ENCODE assay signal across 30 mouse cellular contexts in the genomic region with DNA sequence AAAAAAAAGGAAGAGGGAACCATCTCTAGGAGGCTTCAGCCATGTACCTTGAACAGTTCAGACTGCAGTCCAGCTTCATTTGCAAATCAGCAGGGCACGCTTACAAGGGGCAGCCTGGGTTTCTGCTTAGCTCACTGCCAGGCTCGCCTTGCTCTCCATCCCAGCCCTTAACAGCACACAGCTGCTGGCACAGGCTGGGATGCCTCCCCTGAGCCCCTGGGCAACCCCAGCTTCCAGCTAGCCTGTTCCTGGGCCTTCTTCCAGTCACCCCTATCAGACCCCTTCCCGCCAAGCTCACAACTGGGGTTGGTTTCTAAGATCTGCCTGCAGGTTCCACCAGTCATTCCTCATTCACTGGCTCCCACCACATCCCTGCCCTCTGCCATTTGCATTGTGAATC.
DNase-seq lines count a peak whose midpoint lies in the region; ATAC-seq and TF ChIP-seq lines count a peak whose summit lies in the region.
"Had no signal": no experiment of that assay in that cellular context is flagged by ENCODE, and none has a peak within 500 bp of the region (broad histone marks: within the 10 kb centered on the region; RNA-seq: fewer than 3 reads in every experiment).

No protein-coding gene starts in this region.

- H3K9me3 ChIP-seq in forebrain, embryonic 16.5 days (ENCODE audit: control insufficient read depth, low read length) = 0 out of 2 replicates have a peak, but pooled peaks cover 3% of the 10 kb centered on the region
- H3K9me3 ChIP-seq in forebrain, embryonic 10.5 days = no peaks in the 10 kb centered on the region
- H3K9me3 ChIP-seq in midbrain, embryonic 11.5 days (ENCODE audit: control insufficient read depth, low read length) = no peaks in the 10 kb centered on the region
- no peaks in the 10 kb centered on the region for H3K9me3 ChIP-seq in midbrain, embryonic 10.5 days (replicated peaks)
- no peaks in the 10 kb centered on the region for H3K9me3 ChIP-seq in CH12.LX (replicated peaks; ENCODE audit: low read length)
- no peaks in the 10 kb centered on the region for H3K9me3 ChIP-seq in midbrain, postnatal 0 days (ENCODE audit: low read length)
- H3K9me3 ChIP-seq: embryonic facial prominence, embryonic 12.5 days; heart, embryonic 10.5 days; heart, embryonic 15.5 days; kidney, embryonic 15.5 days; liver, embryonic 15.5 days; midbrain, embryonic 12.5 days had no signal

- H3K79me2 ChIP-seq in CH12.LX (replicated peaks; ENCODE audit: control insufficient read depth, extremely low read depth, insufficient read depth, poor library complexity, severe bottlenecking) = no peaks in the 10 kb centered on the region

- no peak for DNase-seq in forebrain, embryonic 10.5 days (ENCODE audit: extremely low spot score, low spot score)
- peak; percentile 23 for DNase-seq in midbrain, embryonic 11.5 days (ENCODE audit: low spot score, missing footprints)
- no peak for DNase-seq in midbrain, embryonic 10.5 days (ENCODE audit: low spot score)
- no peak for DNase-seq in CH12.LX (ENCODE audit: extremely low read depth)
- peak; percentile 51 for DNase-seq in midbrain, postnatal 0 days (ENCODE audit: low spot score)
- DNase-seq in liver = no peak
- DNase-seq: adrenal gland, postnatal 14 days; cerebellum, adult 11-12 months; cerebellum, adult 9-11 months; embryo, embryonic 11 days; gastrocnemius, postnatal 25 days; heart, adult 11 months; heart, postnatal 36 days; kidney, adult 18-20 months; kidney, postnatal 25 days; lung, embryonic 14.5 days; lung, postnatal 14 days; right cerebral cortex, adult 18-20 months; thymus, adult 2 months; thymus, postnatal 36 days had no signal

- H3K27ac ChIP-seq in forebrain, embryonic 16.5 days (ENCODE audit: low read length) = no peak overlapping the region
- no peak overlapping the region for H3K27ac ChIP-seq in forebrain, embryonic 10.5 days
- no peak overlapping the region for H3K27ac ChIP-seq in midbrain, embryonic 11.5 days (ENCODE audit: low read depth, low read length)
- no peak overlapping the region for H3K27ac ChIP-seq in midbrain, embryonic 10.5 days (replicated peaks)
- H3K27ac ChIP-seq in CH12.LX (ENCODE audit: insufficient read depth, low read depth) = no peak overlapping the region
- H3K27ac ChIP-seq in midbrain, postnatal 0 days (ENCODE audit: low read depth, low read length) = no peak overlapping the region
- H3K27ac ChIP-seq: embryonic facial prominence, embryonic 12.5 days; heart, embryonic 10.5 days; heart, embryonic 15.5 days; kidney, embryonic 15.5 days; liver, embryonic 15.5 days; midbrain, embryonic 12.5 days had no signal

- TF ChIP-seq EP300 in CH12.LX (IDR thresholded peaks at IDR 0.05; ENCODE audit: low read length) = no peak

- ATAC-seq in forebrain, embryonic 16.5 days = peak; percentile 72
- ATAC-seq in midbrain, embryonic 11.5 days (ENCODE audit: low FRiP score) = no peak
- no peak for ATAC-seq in midbrain, postnatal 0 days (ENCODE audit: low FRiP score)
- ATAC-seq: inflammation-experienced regulatory T-cells, adult 6 months; Patski had no signal

- no peak for TF ChIP-seq RAD21 in CH12.LX (IDR thresholded peaks at IDR 0.05; ENCODE audit: low read depth, low read length)

- H3K27me3 ChIP-seq in forebrain, embryonic 16.5 days (replicated peaks; ENCODE audit: control insufficient read depth, insufficient read depth, low read length) = no peaks in the 10 kb centered on the region
- no peaks in the 10 kb centered on the region for H3K27me3 ChIP-seq in forebrain, embryonic 10.5 days (ENCODE audit: poor library complexity, severe bottlenecking)
- no peaks in the 10 kb centered on the region for H3K27me3 ChIP-seq in midbrain, embryonic 11.5 days (ENCODE audit: control insufficient read depth, insufficient read depth, low read length)
- no peaks in the 10 kb centered on the region for H3K27me3 ChIP-seq in midbrain, embryonic 10.5 days (ENCODE audit: low read depth, poor library complexity, severe bottlenecking)
- H3K27me3 ChIP-seq in CH12.LX (replicated peaks) = no peaks in the 10 kb centered on the region
- no peaks in the 10 kb centered on the region for H3K27me3 ChIP-seq in midbrain, postnatal 0 days (ENCODE audit: insufficient read depth, low read length)
- H3K27me3 ChIP-seq: embryonic facial prominence, embryonic 12.5 days; heart, embryonic 15.5 days; kidney, embryonic 15.5 days; liver, embryonic 15.5 days; midbrain, embryonic 12.5 days; Patski had no signal

- in situ Hi-C loops in CH12.LX (cut with MboI; ENCODE audit: low pct_ligation_motif_present, low pct_unique_long_range_greater_than_20kb, low sequenced_read_pairs) = no loop called here

- dilution Hi-C loops in CH12.LX (cut with MboI; ENCODE audit: extremely low pct_ligation_motif_present, extremely low pct_unique_long_range_greater_than_20kb, low sequenced_read_pairs) = no loop called here

- no peak overlapping the region for H3K4me3 ChIP-seq in forebrain, embryonic 16.5 days (replicated peaks; ENCODE audit: low read length)
- no peak overlapping the region for H3K4me3 ChIP-seq in forebrain, embryonic 10.5 days
- H3K4me3 ChIP-seq in midbrain, embryonic 11.5 days (ENCODE audit: low read depth, low read length) = no peak overlapping the region
- no peak overlapping the region for H3K4me3 ChIP-seq in midbrain, embryonic 10.5 days
- no peak overlapping the region for H3K4me3 ChIP-seq in CH12.LX (replicated peaks in 1 of 3; ENCODE audit: low read depth in 2 of 3, low read length in 2 of 3, poor library complexity in 1 of 3)
- H3K4me3 ChIP-seq in midbrain, postnatal 0 days (ENCODE audit: low read depth, low read length) = no peak overlapping the region
- H3K4me3 ChIP-seq: embryonic facial prominence, embryonic 12.5 days; heart, embryonic 10.5 days; heart, embryonic 15.5 days; kidney, embryonic 15.5 days; liver, embryonic 15.5 days; midbrain, embryonic 12.5 days; myocyte had no signal

- 61% methylated on average over 3 of the region's 3 CpGs for WGBS in forebrain, embryonic 16.5 days
- 77% methylated on average over 3 of the region's 3 CpGs for WGBS in forebrain, embryonic 10.5 days
- 68% methylated on average over 3 of the region's 3 CpGs for WGBS in midbrain, embryonic 11.5 days
- WGBS in midbrain, embryonic 10.5 days = 70% methylated on average over 3 of the region's 3 CpGs
- 61% methylated on average over 3 of the region's 3 CpGs for WGBS in midbrain, postnatal 0 days

- TF ChIP-seq POLR2A in CH12.LX (IDR thresholded peaks at IDR 0.05; ENCODE audit: low read depth, low read length) = no peak

- no peak overlapping the region for H3K9ac ChIP-seq in forebrain, embryonic 16.5 days (replicated peaks; ENCODE audit: low read depth, low read length)
- H3K9ac ChIP-seq in midbrain, embryonic 11.5 days (ENCODE audit: low read length) = no peak overlapping the region
- H3K9ac ChIP-seq in CH12.LX (ENCODE audit: insufficient read depth, low read depth) = no peak overlapping the region
- no peak overlapping the region for H3K9ac ChIP-seq in midbrain, postnatal 0 days (replicated peaks; ENCODE audit: low read length, poor library complexity, severe bottlenecking)
- H3K9ac ChIP-seq: embryonic facial prominence, embryonic 12.5 days; heart, embryonic 15.5 days; kidney, embryonic 15.5 days; liver, embryonic 15.5 days; lung, embryonic 14.5 days; midbrain, embryonic 12.5 days had no signal

- H3K36me3 ChIP-seq in forebrain, embryonic 16.5 days (ENCODE audit: control insufficient read depth, insufficient read depth) = no peaks in the 10 kb centered on the region
- H3K36me3 ChIP-seq in forebrain, embryonic 10.5 days (replicated peaks) = no peaks in the 10 kb centered on the region
- H3K36me3 ChIP-seq in midbrain, embryonic 11.5 days (ENCODE audit: control insufficient read depth, insufficient read depth, low read length) = no peaks in the 10 kb centered on the region
- no peaks in the 10 kb centered on the region for H3K36me3 ChIP-seq in midbrain, embryonic 10.5 days
- no peaks in the 10 kb centered on the region for H3K36me3 ChIP-seq in CH12.LX (replicated peaks in 1 of 2; ENCODE audit: control insufficient read depth in 1 of 2, insufficient read depth in 1 of 2, low read length in 1 of 2)
- no peaks in the 10 kb centered on the region for H3K36me3 ChIP-seq in midbrain, postnatal 0 days (ENCODE audit: insufficient read depth, low read length)
- H3K36me3 ChIP-seq: embryonic facial prominence, embryonic 12.5 days; heart, embryonic 10.5 days; heart, embryonic 15.5 days; kidney, embryonic 15.5 days; liver, embryonic 15.5 days; midbrain, embryonic 12.5 days had no signal

- no peak overlapping the region for H3K4me2 ChIP-seq in forebrain, embryonic 16.5 days (ENCODE audit: low read length)
- no peak overlapping the region for H3K4me2 ChIP-seq in midbrain, embryonic 11.5 days
- no peak overlapping the region for H3K4me2 ChIP-seq in CH12.LX (ENCODE audit: insufficient read depth, low read depth, poor library complexity, severe bottlenecking)
- H3K4me2 ChIP-seq in midbrain, postnatal 0 days (ENCODE audit: low read depth, low read length, poor library complexity, severe bottlenecking) = no peak overlapping the region
- H3K4me2 ChIP-seq: embryonic facial prominence, embryonic 12.5 days; heart, embryonic 15.5 days; kidney, embryonic 15.5 days; liver, embryonic 15.5 days; lung, embryonic 14.5 days; midbrain, embryonic 12.5 days had no signal

- no peak for TF ChIP-seq CTCF in CH12.LX (conservative IDR thresholded peaks at IDR 0.05 in 1 of 2, IDR thresholded peaks at IDR 0.05 in 1 of 2; ENCODE audit: low read depth in 2 of 2, low read length in 2 of 2)
- no peak for TF ChIP-seq CTCF in midbrain, postnatal 0 days (IDR thresholded peaks at IDR 0.05)

- H3K4me1 ChIP-seq in forebrain, embryonic 16.5 days (replicated peaks; ENCODE audit: control insufficient read depth, insufficient read depth, low read length) = no peaks in the 10 kb centered on the region
- no peaks in the 10 kb centered on the region for H3K4me1 ChIP-seq in forebrain, embryonic 10.5 days
- no peaks in the 10 kb centered on the region for H3K4me1 ChIP-seq in midbrain, embryonic 11.5 days (ENCODE audit: control insufficient read depth, insufficient read depth, low read length)
- no peaks in the 10 kb centered on the region for H3K4me1 ChIP-seq in midbrain, embryonic 10.5 days
- peaks cover 2 to 3% of the 10 kb centered on the region in 2 experiments; a peak in 1 of 4 replicates for H3K4me1 ChIP-seq in CH12.LX (ENCODE audit: control insufficient read depth in 1 of 2, insufficient read depth in 2 of 2)
- no peaks in the 10 kb centered on the region for H3K4me1 ChIP-seq in midbrain, postnatal 0 days (ENCODE audit: insufficient read depth, low read length)
- H3K4me1 ChIP-seq: embryonic facial prominence, embryonic 12.5 days; heart, embryonic 10.5 days; heart, embryonic 15.5 days; kidney, embryonic 15.5 days; liver, embryonic 15.5 days; midbrain, embryonic 12.5 days had no signal

TF ChIP-seq in CH12.LX, 34 proteins besides CTCF, POLR2A, EP300 and RAD21:
- TF ChIP-seq ZNF384 (IDR thresholded peaks at IDR 0.05; ENCODE audit: low read depth, low read length) = peak; percentile 24; the same call in 1 of the 2 replicates
- no peak for TF ChIP-seq TCF12 (IDR thresholded peaks at IDR 0.05; ENCODE audit: low read depth, low read length)
- TF ChIP-seq E2F4 (IDR thresholded peaks at IDR 0.05; ENCODE audit: insufficient replicate concordance, low read depth, low read length) = no peak
- TF ChIP-seq ELF1 (IDR thresholded peaks at IDR 0.05; ENCODE audit: low read depth, low read length) = no peak

Comparison
In these comparisons a context has a peak if more than half of its experiments do, and no peak if none do; other contexts are left out.
1. DNase-seq: peak in midbrain, embryonic 11.5 days (single experiment) and midbrain, postnatal 0 days (single experiment); none in forebrain, embryonic 10.5 days (single experiment), midbrain, embryonic 10.5 days (single experiment), CH12.LX (single experiment) and liver (single experiment).